Mouse (Mus musculus) myocyte (in vitro differentiated cells): ENCODE data around the gene Tmem175. TPM values are rescaled to one million over a fixed set of nuclear protein-coding genes. Genes with fewer than 3 reads are reported as not detected.

ENCODE experiments used
- H3K27me3 ChIP-seq: one replicate; pipeline ENCODE4 v1.6.1; 2011; ENCODE audit not compliant: control insufficient read depth, insufficient read depth, insufficient read length
- H3K36me3 ChIP-seq: one replicate; pipeline ENCODE4 v1.6.1; 2011; ENCODE audit not compliant: control insufficient read depth, insufficient read depth
- H3K4me2 ChIP-seq: one replicate; pipeline ENCODE4 v1.6.1; 2011; ENCODE audit warnings: low read depth, control low read depth
- H3K4me3 ChIP-seq: one replicate; pipeline ENCODE4 v1.5.1; 2011; ENCODE audit warnings: mild to moderate bottlenecking, control low read depth, moderate library complexity
- H3K79me2 ChIP-seq: one replicate; pipeline ENCODE4 v1.6.1; 2011; ENCODE audit not compliant: control insufficient read depth, insufficient read depth
- H3ac ChIP-seq: one replicate; pipeline ENCODE4 v1.6.1; 2011; ENCODE audit not compliant: control insufficient read depth, insufficient read length
- CEBPB ChIP-seq: IDR thresholded peaks from 2 replicates; pipeline ENCODE4 v1.6.1; 2011; ENCODE audit warnings: mild to moderate bottlenecking, moderate library complexity; ENCODE audit not compliant: poor library complexity, insufficient read depth, severe bottlenecking
- E2F4 ChIP-seq: IDR thresholded peaks from one replicate; pipeline ENCODE4 v1.6.1; 2011; ENCODE audit warnings: mild to moderate bottlenecking, control low read depth, moderate library complexity; ENCODE audit not compliant: insufficient read depth
- MAX ChIP-seq: IDR thresholded peaks from one replicate; pipeline ENCODE4 v1.6.1; 2011; ENCODE audit warnings: low read depth, mild to moderate bottlenecking, control low read depth
- MYOD1 ChIP-seq, 3 experiments: IDR thresholded peaks; one replicate each; pipeline ENCODE4 v1.6.1; 2011; ENCODE audit warnings: control low read depth in 2 of 3, low read depth in 2 of 3, mild to moderate bottlenecking in 2 of 3, moderate library complexity in 1 of 3; ENCODE audit not compliant: insufficient read length in 2 of 3, control insufficient read depth in 1 of 3
- MYOG ChIP-seq, 3 experiments: IDR thresholded peaks; one replicate each; pipeline ENCODE4 v1.6.1; 2011; ENCODE audit warnings: control low read depth in 2 of 3, low read depth in 2 of 3, mild to moderate bottlenecking in 2 of 3; ENCODE audit not compliant: insufficient read length in 2 of 3, control insufficient read depth in 1 of 3, insufficient read depth in 1 of 3
- POLR2A ChIP-seq: IDR thresholded peaks from one replicate; pipeline ENCODE4 v1.6.1; 2011; ENCODE audit warnings: low read depth, mild to moderate bottlenecking, control low read depth, moderate library complexity; ENCODE audit not compliant: insufficient read length
- POLR2AphosphoS2 ChIP-seq: IDR thresholded peaks from one replicate; pipeline ENCODE4 v1.6.1; 2011; ENCODE audit warnings: low read depth, control low read depth; ENCODE audit not compliant: insufficient read length
- REST ChIP-seq: IDR thresholded peaks from one replicate; pipeline ENCODE4 v1.6.1; 2011; ENCODE audit warnings: mild to moderate bottlenecking, control low read depth, moderate library complexity; ENCODE audit not compliant: insufficient read depth, insufficient read length
- SRF ChIP-seq: IDR thresholded peaks from one replicate; pipeline ENCODE4 v1.6.1; 2011; ENCODE audit warnings: low read depth; ENCODE audit not compliant: control insufficient read depth, insufficient read length
- TCF12 ChIP-seq: IDR thresholded peaks from one replicate; pipeline ENCODE4 v1.6.1; 2011; ENCODE audit warnings: mild to moderate bottlenecking, control low read depth; ENCODE audit not compliant: poor library complexity, insufficient read depth, severe bottlenecking
- TCF3 ChIP-seq: IDR thresholded peaks from one replicate; pipeline ENCODE4 v1.6.1; 2011; ENCODE audit warnings: low read depth, control low read depth; ENCODE audit not compliant: insufficient read length
- USF1 ChIP-seq: IDR thresholded peaks from one replicate; pipeline ENCODE4 v1.6.1; 2011; ENCODE audit warnings: low read depth, mild to moderate bottlenecking, control low read depth, moderate library complexity
- polyA plus RNA-seq: library from polyadenylated mRNA; unstranded; fragments of >200 nt; fragmentation: generic; extraction: Trizol; gene quantifications from one replicate; pipeline ENCODE4 v1.2.1, GENCODE M21; 2012; ENCODE audit warnings: missing spikeins

Gene Tmem175
- polyA plus RNA-seq, 1 experiment, result 15.1 TPM

GRCm38 (mm10) chr5:108653341-108653740 lies 23.8 kb downstream of the Tmem175 start:
- Histone ChIP-seq H3K4me2 (no peak overlapping the region), H3K79me2 (no peaks in the 10 kb centered on the region), H3ac (no peak overlapping the region), H3K27me3 (no peaks in the 10 kb centered on the region), H3K36me3 (no peaks in the 10 kb centered on the region), H3K4me3 (no peak overlapping the region)
- TF ChIP-seq POLR2A (no peak), TCF12 (no peak), POLR2AphosphoS2 (no peak), CEBPB (no peak), MYOD1 (IDR thresholded peaks at IDR 0.05; ENCODE audit: control insufficient read depth in 1 of 3, insufficient read length in 2 of 3, low read depth in 2 of 3) (no peak), E2F4 (no peak), MYOG (IDR thresholded peaks at IDR 0.05; ENCODE audit: control insufficient read depth in 1 of 3, insufficient read depth in 1 of 3, insufficient read length in 2 of 3, low read depth in 2 of 3) (no peak), TCF3 (no peak)

- Histone ChIP-seq H3ac (no peak overlapping the region), H3K4me2 (no peak overlapping the region), H3K27me3 (no peaks in the 10 kb centered on the region), H3K4me3 (no peak overlapping the region), H3K79me2 (no peaks in the 10 kb centered on the region), H3K36me3 (no peaks in the 10 kb centered on the region)
- TF ChIP-seq REST, result no peak
- no peak for TF ChIP-seq MAX
- TF ChIP-seq E2F4, result no peak
- TF ChIP-seq POLR2AphosphoS2, result no peak
- TF ChIP-seq TCF3, result no peak
- no peak for TF ChIP-seq CEBPB
- TF ChIP-seq POLR2A, result no peak
- TF ChIP-seq USF1, result no peak
- no peak for TF ChIP-seq TCF12
- no peak for TF ChIP-seq MYOD1 (IDR thresholded peaks at IDR 0.05; ENCODE audit: control insufficient read depth in 1 of 3, insufficient read length in 2 of 3, low read depth in 2 of 3)
These were observed 24.9 kb downstream of the Tmem175 start for GRCm38 (mm10) chr5:108654444-108654990.

GRCm38 (mm10) chr5:108655381-108655780 lies 25.8 kb downstream of the Tmem175 start:
- H3K4me2 ChIP-seq, result no peak overlapping the region
- no peak overlapping the region for H3ac ChIP-seq
- H3K36me3 ChIP-seq, result no peaks in the 10 kb centered on the region
- H3K27me3 ChIP-seq, result no peaks in the 10 kb centered on the region
- no peak overlapping the region for H3K4me3 ChIP-seq
- TF ChIP-seq CEBPB (no peak), MYOD1 (IDR thresholded peaks at IDR 0.05; ENCODE audit: control insufficient read depth in 1 of 3, insufficient read length in 2 of 3, low read depth in 2 of 3) (no peak), REST (no peak), E2F4 (no peak), TCF12 (no peak), TCF3 (no peak)
- H3K79me2 ChIP-seq, result peaks cover 5% of the 10 kb centered on the region

DNA sequence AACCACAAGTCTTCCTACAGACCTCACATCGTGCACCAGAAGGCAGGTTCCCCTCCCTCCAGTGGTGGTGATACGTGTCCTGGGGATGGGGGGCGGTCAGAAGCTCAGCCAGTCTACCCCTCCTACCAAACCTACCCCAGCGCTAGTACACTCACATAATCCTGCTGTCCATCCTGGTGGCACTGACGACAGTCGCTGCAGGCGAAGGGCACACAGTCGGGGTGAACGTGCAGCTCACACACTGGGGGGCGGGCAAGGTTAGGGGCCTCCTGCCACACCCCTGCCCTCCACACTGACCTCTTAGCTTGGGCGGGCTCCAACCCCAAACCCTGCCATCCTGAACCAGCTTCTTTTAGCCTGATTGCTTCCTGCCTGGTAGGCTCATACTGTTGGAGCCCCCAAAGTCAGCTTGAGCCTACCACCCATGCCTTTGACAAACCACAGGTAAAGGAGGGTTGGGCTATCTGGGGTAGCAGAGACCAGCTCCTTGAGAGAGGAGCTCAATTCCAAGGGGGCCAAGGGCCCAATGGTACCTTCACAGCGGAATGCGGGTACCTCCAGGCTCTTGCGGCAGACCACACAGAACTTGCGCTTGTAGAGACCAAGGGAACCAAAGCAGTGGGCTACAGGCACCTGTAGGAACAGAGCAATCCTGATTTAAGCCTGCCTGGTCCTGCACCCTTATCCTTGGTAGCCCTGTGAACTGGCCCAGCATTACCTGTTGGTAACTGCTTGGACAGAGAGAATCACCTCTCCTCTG lies 26.5 kb downstream of the Tmem175 start:
- Histone ChIP-seq H3K36me3 (no peaks in the 10 kb centered on the region), H3K4me2 (no peak overlapping the region), H3K4me3 (no peak overlapping the region), H3ac (no peak overlapping the region), H3K27me3 (no peaks in the 10 kb centered on the region), H3K79me2 (peaks cover 6% of the 10 kb centered on the region)
- TF ChIP-seq MAX (no peak), MYOD1 (IDR thresholded peaks at IDR 0.05; ENCODE audit: control insufficient read depth in 1 of 3, insufficient read length in 2 of 3, low read depth in 2 of 3) (no peak), USF1 (no peak), TCF12 (no peak), REST (no peak), POLR2AphosphoS2 (no peak), MYOG (IDR thresholded peaks at IDR 0.05; ENCODE audit: control insufficient read depth in 1 of 3, insufficient read depth in 1 of 3, insufficient read length in 2 of 3, low read depth in 2 of 3) (no peak), TCF3 (no peak), E2F4 (no peak), POLR2A (no peak)

DNA sequence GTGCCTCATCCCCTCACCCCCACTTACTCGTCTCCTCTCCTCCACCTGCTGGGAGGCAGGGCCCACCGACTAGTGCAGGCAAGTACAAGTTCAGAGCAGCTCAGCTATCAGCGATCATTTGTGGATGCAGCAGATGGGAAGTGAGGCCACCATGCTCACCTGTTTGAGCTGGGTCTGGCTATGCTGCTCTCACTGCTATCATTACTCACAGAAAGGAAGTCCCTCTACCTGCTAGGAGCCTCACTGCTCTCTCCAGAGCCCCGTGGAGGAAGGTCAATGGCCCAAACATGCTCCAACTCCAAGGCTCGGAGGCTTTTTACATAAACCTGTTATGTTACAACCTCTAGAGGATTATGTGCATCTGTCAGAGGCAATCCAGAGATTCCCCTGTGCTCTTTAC lies 27.8 kb downstream of the Tmem175 start:
- no peaks in the 10 kb centered on the region for H3K36me3 ChIP-seq

More for the DNA sequence above, 27.8 kb downstream of the Tmem175 start:
- no peak overlapping the region for H3K4me2 ChIP-seq
- no peak overlapping the region for H3K4me3 ChIP-seq
- no peak overlapping the region for H3ac ChIP-seq
- TF ChIP-seq E2F4 (no peak), TCF3 (no peak), USF1 (no peak), POLR2AphosphoS2 (no peak), CEBPB (no peak), SRF (no peak), MYOD1 (IDR thresholded peaks at IDR 0.05; ENCODE audit: control insufficient read depth in 1 of 3, insufficient read length in 2 of 3, low read depth in 2 of 3) (no peak), REST (no peak), POLR2A (no peak), MAX (no peak), TCF12 (no peak), MYOG (IDR thresholded peaks at IDR 0.05; ENCODE audit: control insufficient read depth in 1 of 3, insufficient read depth in 1 of 3, insufficient read length in 2 of 3, low read depth in 2 of 3) (no peak)
- H3K79me2 ChIP-seq, result peaks cover 6% of the 10 kb centered on the region
- H3K27me3 ChIP-seq, result no peaks in the 10 kb centered on the region
